Mouse (Mus musculus) brain, adult 10 weeks (tissue): ENCODE data around the gene Pkdrej. TPM values are rescaled to one million over a fixed set of nuclear protein-coding genes. Genes with fewer than 3 reads are reported as not detected.

Experiments used
- polyA plus RNA-seq: library from polyadenylated mRNA; stranded (reverse); fragments of 350-450 nt; fragmentation: Illumina TruSeq; extraction: RNeasy Lipid Tissue Mini Kit (QIAGEN cat#74804); gene quantifications from one replicate; pipeline ENCODE4 v1.2.3, GENCODE M21; 2015; ENCODE audit warnings: low read depth, low replicate concordance

Gene Pkdrej
- 0.49 TPM for polyA plus RNA-seq

GRCm38 (mm10) chr15:85821203-85822010 is at the start of gene Pkdrej:
Pkdrej (minus strand) TSS chr15:85821734.

DNA sequence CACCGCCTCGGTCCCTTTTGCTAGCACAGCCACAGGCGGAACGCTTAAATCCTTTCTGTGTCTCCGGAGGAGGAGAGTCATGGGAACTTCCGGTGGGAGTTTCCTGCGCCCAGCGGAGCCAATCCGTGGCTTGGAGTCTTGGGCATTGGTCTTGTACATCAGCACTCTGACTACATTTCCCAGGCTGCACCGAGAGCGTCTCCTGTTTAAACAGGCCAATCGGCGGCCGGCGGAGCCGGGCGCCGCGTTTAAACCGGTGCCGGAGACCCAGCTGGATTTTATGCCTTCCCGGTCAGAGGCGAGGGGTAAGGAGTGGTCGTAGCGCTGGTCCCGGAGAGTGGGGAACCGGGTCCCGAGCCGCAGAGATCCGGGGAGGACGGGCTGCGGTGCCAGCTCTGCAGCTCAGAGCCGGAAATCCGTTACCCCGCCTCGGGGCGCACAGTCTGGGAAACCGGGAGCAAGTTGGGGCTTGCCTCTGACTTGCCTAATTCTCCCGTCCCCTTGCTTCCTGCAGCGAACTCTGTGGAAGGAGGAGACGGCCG is 38.0 kb upstream of the Pkdrej start, which contains the start of gene Gtse1:
Gene Gtse1 (plus strand): TSS at position 256 of the 542 bp plus-strand sequence.

DNA sequence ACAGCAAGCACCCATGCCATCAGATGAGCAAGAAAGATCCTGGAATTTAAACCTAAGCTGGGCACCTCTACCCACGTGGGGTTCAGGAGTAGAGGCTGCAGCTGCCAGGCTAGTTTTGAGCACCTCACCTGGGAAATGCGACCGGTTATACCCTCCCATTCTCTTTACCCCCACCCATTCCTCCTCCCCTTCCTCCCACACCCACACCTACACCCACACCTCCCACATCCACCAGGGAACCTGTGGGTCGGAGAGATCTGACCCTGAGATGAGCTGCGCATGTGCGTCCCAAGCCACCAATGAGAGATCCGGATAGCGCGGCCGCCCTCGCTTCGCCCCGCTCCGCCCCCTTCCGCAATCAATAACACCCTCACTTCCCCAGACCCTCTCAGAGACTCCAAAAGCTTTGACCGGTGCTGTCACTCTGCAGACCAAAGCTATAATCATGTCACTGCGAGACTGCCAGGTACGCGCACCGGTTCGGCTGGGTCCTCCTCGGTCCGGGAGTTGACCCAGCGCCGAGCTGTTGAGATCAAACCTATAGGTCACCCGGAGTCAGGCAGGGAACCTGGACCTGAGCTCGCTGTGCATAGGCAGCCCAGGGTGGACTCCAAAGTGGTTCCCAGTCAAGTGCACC is 10.5 kb upstream of the Pkdrej start, which contains the start of gene Ttc38:
Gene Ttc38 (plus strand): TSS at position 353 of the 637 bp plus-strand sequence.

GRCm38 (mm10) chr15:85811535-85812277 is 9.8 kb downstream of the Pkdrej start, which contains the start of gene Cdpf1:
Cdpf1 (minus strand) TSS chr15:85811697.

Other genes starting within 250 kb of the Pkdrej start
- gene Wnt7b, start 239.3 kb downstream of the Pkdrej start, polyA plus RNA-seq, result 20.8 TPM
- 1.3 TPM for gene Ppara, start 86.8 kb downstream of the Pkdrej start, polyA plus RNA-seq
- gene Cdpf1, start 10.0 kb downstream of the Pkdrej start, polyA plus RNA-seq, result 28.3 TPM
- 4.5 TPM for gene Ttc38, start 10.6 kb upstream of the Pkdrej start, polyA plus RNA-seq
- gene Gtse1, start 38.0 kb upstream of the Pkdrej start, polyA plus RNA-seq, result 0.27 TPM
- gene Trmu, start 57.6 kb upstream of the Pkdrej start, polyA plus RNA-seq, result 28.6 TPM
- gene Celsr1, start 212.0 kb upstream of the Pkdrej start, polyA plus RNA-seq, result 1.8 TPM
- gene Gramd4, start 236.0 kb upstream of the Pkdrej start, polyA plus RNA-seq, result 26.9 TPM